8 mouse cellular contexts compared by ENCODE assay signal in genomic region chr16:97165444-97166121, GRCm38 (mm10). TPM values are rescaled to one million over a fixed set of nuclear protein-coding genes. Genes with fewer than 3 reads are reported as not detected.
DNase-seq lines count a peak whose midpoint lies in the region; ATAC-seq lines count a peak whose summit lies in the region.

No protein-coding gene starts in this region.

- H3K4me3 ChIP-seq in forebrain, embryonic 12.5 days (replicated peaks): peak overlapping the region; percentile 41
- peak overlapping the region; percentile 59 for H3K4me3 ChIP-seq in hindbrain, embryonic 10.5 days
- H3K4me3 ChIP-seq in lung, embryonic 15.5 days: peak overlapping the region; percentile 28

- H3K9ac ChIP-seq in forebrain, embryonic 12.5 days: peak overlapping the region; percentile 47
- H3K9ac ChIP-seq in lung, embryonic 15.5 days: no peak overlapping the region

- peaks cover 35% of the 10 kb centered on the region for H3K27me3 ChIP-seq in forebrain, embryonic 12.5 days
- peaks cover 56% of the 10 kb centered on the region for H3K27me3 ChIP-seq in hindbrain, embryonic 10.5 days (ENCODE audit: insufficient read depth, poor library complexity, severe bottlenecking)
- H3K27me3 ChIP-seq in lung, embryonic 15.5 days: peaks cover 49% of the 10 kb centered on the region

- WGBS in forebrain, embryonic 12.5 days: 1% methylated on average over 20 of the region's 21 CpGs
- 2% methylated on average over 21 of the region's 21 CpGs for WGBS in hindbrain, embryonic 10.5 days
- 1% methylated on average over 21 of the region's 21 CpGs for WGBS in lung, embryonic 15.5 days

- no peaks in the 10 kb centered on the region for H3K36me3 ChIP-seq in forebrain, embryonic 12.5 days (replicated peaks)
- H3K36me3 ChIP-seq in hindbrain, embryonic 10.5 days: no peaks in the 10 kb centered on the region
- H3K36me3 ChIP-seq in lung, embryonic 15.5 days: no peaks in the 10 kb centered on the region

- H3K4me1 ChIP-seq in forebrain, embryonic 12.5 days: peaks cover 18% of the 10 kb centered on the region
- H3K4me1 ChIP-seq in hindbrain, embryonic 10.5 days (replicated peaks): peaks cover 23% of the 10 kb centered on the region
- peaks cover 10% of the 10 kb centered on the region for H3K4me1 ChIP-seq in lung, embryonic 15.5 days

- H3K4me2 ChIP-seq in forebrain, embryonic 12.5 days: peak overlapping the region; percentile 67
- peak overlapping the region; percentile 62 for H3K4me2 ChIP-seq in lung, embryonic 15.5 days

- DNase-seq in Muller cell, postnatal 12 days (ENCODE audit: inconsistent ontology term): peak; percentile 56
- peak; percentile 18 for DNase-seq in c-Kit-positive CD71-negative TER-119-negative erythroid progenitor cells, embryonic 14.5 days (ENCODE audit: low read depth)
- DNase-seq in hindbrain, embryonic 10.5 days (ENCODE audit: low spot score): peak; percentile 67
- peak; percentile 53 to 70 for DNase-seq in layer of hippocampus, adult 8-10 months (ENCODE audit: low spot score in 2 of 2)
- DNase-seq in retina, adult 2 months (ENCODE audit: low read depth, low spot score): peak; percentile 44
- no peak for DNase-seq in spleen, postnatal 4 days (ENCODE audit: low spot score in 2 of 2)

- peak overlapping the region; percentile 19; the same call in 1 of the 2 replicates for H3K27ac ChIP-seq in forebrain, embryonic 12.5 days
- H3K27ac ChIP-seq in hindbrain, embryonic 10.5 days: peak overlapping the region; percentile 79
- no peak overlapping the region for H3K27ac ChIP-seq in lung, embryonic 15.5 days

- ATAC-seq in forebrain, embryonic 12.5 days (ENCODE audit: low FRiP score): peak; percentile 81
- ATAC-seq in lung, embryonic 15.5 days (ENCODE audit: borderline replicate concordance, extremely low read depth, low FRiP score, low TSS enrichment): peak; percentile 75; the same call in 1 of the 2 replicates

- H3K9me3 ChIP-seq in forebrain, embryonic 12.5 days: no peaks in the 10 kb centered on the region
- H3K9me3 ChIP-seq in hindbrain, embryonic 10.5 days: no peaks in the 10 kb centered on the region
- H3K9me3 ChIP-seq in lung, embryonic 15.5 days: no peaks in the 10 kb centered on the region

RNA-seq across cellular contexts. Expression of gene Dscam, which starts 5.0 kb away (rescaled TPM):
- 2.3 and 2.6 TPM in 2 replicates for polyA plus RNA-seq in forebrain, embryonic 12.5 days (2016; fragmentation: Nextera tagmentation; extraction: Ambion mirVana)
- 0.30 and 1.2 TPM in 2 replicates for polyA plus RNA-seq in hindbrain, embryonic 10.5 days (2016; fragmentation: Nextera tagmentation; extraction: Ambion mirVana)
- 10 to 100 TPM; 32.6 to 39.6 (median 34.8) TPM for total RNA-seq in layer of hippocampus, adult 8-10 months (2022)
- polyA plus RNA-seq in lung, embryonic 15.5 days (2015; fragmentation: Nextera tagmentation; extraction: Ambion mirVana): not detected in 2 replicates

Comparison
In these comparisons a context has a peak if more than half of its experiments do, and no peak if none do; other contexts are left out.
1. DNase-seq: peak in Muller cell, postnatal 12 days (single experiment), c-Kit-positive CD71-negative TER-119-negative erythroid progenitor cells, embryonic 14.5 days (single experiment), hindbrain, embryonic 10.5 days (single experiment), layer of hippocampus, adult 8-10 months (2 of 2) and retina, adult 2 months (single experiment); none in spleen, postnatal 4 days (0 of 2).
2. Peak in every context shown above with its lines, with median percentiles within 50 percentile points of each other: H3K4me3 ChIP-seq.